Mouse (Mus musculus): ENCODE measurements around the gene Itga9. TPM values are rescaled to one million over a fixed set of nuclear protein-coding genes. Genes with fewer than 3 reads are reported as not detected.

Itga9 gene
- total and polyA plus RNA-seq, 2 experiments: 9.1 to 15.8 TPM

DNA sequence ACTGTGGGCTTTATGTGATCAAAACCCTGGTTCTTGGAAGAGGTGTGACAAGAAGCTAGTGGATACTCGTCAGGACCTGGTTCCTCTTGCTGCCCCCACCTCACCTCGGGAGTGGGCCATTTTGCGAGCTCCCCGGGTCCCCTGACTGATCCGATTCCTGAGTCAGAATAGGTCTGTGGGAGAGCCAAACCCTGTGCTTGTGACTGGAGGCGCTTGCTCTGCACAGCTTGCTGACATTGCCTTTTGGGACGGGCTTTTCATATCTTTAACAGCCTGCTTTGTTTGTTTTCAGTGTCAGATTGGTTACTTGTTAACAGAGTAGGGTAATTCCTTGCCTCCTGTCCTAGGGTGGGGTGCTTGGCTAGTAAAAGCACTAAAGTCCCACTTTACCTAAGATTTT, 322.2 kb downstream of the Itga9 start:
- peak overlapping the region; percentile 46 for H3K9ac ChIP-seq (ENCODE audit: low read depth, low read length)
- no peaks in the 10 kb centered on the region for H3K36me3 ChIP-seq (ENCODE audit: control insufficient read depth, insufficient read depth, low read length)
- H3K27me3 ChIP-seq (ENCODE audit: control insufficient read depth, insufficient read depth, low read length): no peaks in the 10 kb centered on the region
- peak; percentile 71 for DNase-seq (ENCODE audit: extremely low read depth, low read depth, low spot score)
- H3K4me1 ChIP-seq (ENCODE audit: control insufficient read depth, insufficient read depth, low read length): peaks cover 3% of the 10 kb centered on the region; the same call in 1 of the 2 replicates
- WGBS: 15% methylated on average over 7 of the region's 7 CpGs
- H3K27ac ChIP-seq (replicated peaks; ENCODE audit: insufficient read depth, low read depth, low read length): peak overlapping the region; percentile 32; the same call in 1 of the 2 replicates
- H3K79me2 ChIP-seq (ENCODE audit: control insufficient read depth, insufficient read depth, low read length): no peaks in the 10 kb centered on the region
- TF ChIP-seq CTCF (IDR thresholded peaks at IDR 0.05; ENCODE audit: low read depth, low read length) (no peak), POLR2A (IDR thresholded peaks at IDR 0.05; ENCODE audit: extremely low read depth, insufficient read depth, low read length) (no peak)
- no peak overlapping the region for H3K4me3 ChIP-seq (ENCODE audit: insufficient read depth, low read depth, low read length)

DNA sequence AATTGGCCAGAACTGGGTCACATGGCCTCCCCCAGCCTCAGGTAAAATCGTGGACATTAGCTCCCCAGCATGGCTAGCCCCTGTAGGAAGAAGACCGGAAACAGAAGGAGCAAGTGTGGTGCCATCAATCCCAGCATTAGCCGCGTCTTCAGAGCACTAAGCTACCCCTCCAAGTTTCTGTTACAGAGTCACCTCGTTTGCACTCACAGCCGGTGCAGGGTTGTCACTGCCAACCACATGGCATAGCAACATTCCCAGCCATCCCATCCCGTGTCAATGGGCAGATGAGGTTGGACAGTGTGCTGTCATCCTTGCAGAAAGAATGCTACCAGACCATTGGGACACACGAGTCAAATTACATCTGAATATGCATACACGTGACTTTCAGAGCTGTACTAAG, 324.1 kb downstream of the Itga9 start:
- H3K9ac ChIP-seq (ENCODE audit: low read depth, low read length): no peak overlapping the region
- H3K27me3 ChIP-seq (ENCODE audit: control insufficient read depth, insufficient read depth, low read length): no peaks in the 10 kb centered on the region
- H3K4me1 ChIP-seq (ENCODE audit: control insufficient read depth, insufficient read depth, low read length): peaks cover 5% of the 10 kb centered on the region; the same call in 1 of the 2 replicates
- H3K36me3 ChIP-seq (ENCODE audit: control insufficient read depth, insufficient read depth, low read length): no peaks in the 10 kb centered on the region
- no peak for DNase-seq (ENCODE audit: extremely low read depth, low read depth, low spot score)
- 82% methylated on average over 9 of the region's 9 CpGs for WGBS
- H3K79me2 ChIP-seq (ENCODE audit: control insufficient read depth, insufficient read depth, low read length): no peaks in the 10 kb centered on the region
- TF ChIP-seq POLR2A (IDR thresholded peaks at IDR 0.05; ENCODE audit: extremely low read depth, insufficient read depth, low read length): no peak
- no peak for TF ChIP-seq CTCF (IDR thresholded peaks at IDR 0.05; ENCODE audit: low read depth, low read length)
- no peak overlapping the region for H3K4me3 ChIP-seq (ENCODE audit: insufficient read depth, low read depth, low read length)
- no peak overlapping the region for H3K27ac ChIP-seq (replicated peaks; ENCODE audit: insufficient read depth, low read depth, low read length)

GRCm38 (mm10) chr9:118933800-118934199, 327.3 kb downstream of the Itga9 start:
- 83% methylated on average over 9 of the region's 9 CpGs for WGBS
- H3K4me3 ChIP-seq (ENCODE audit: insufficient read depth, low read depth, low read length): no peak overlapping the region
- no peaks in the 10 kb centered on the region for H3K36me3 ChIP-seq (ENCODE audit: control insufficient read depth, insufficient read depth, low read length)

DNA sequence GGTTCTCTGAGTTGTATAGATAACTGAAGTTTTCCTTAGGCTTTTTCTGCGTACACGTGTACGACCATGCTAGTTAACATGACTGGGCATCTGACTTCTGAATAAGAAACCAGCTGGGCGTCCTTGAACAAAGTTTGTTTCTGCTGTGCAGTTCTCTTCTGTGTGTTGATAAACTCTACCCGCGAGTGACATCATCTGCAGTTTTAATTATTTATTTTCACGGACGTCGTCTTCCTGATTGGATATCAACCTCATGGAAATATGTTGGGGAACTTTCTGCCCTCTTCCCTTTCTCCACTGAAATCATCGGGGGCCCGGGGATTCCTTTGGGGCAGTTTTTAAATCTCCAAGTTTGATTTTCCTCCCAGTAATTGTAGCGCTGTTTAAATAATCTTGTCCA, 327.8 kb downstream of the Itga9 start:
- no peak for DNase-seq (ENCODE audit: extremely low read depth, low read depth, low spot score)
- Histone ChIP-seq H3K27me3 (ENCODE audit: control insufficient read depth, insufficient read depth, low read length) (no peaks in the 10 kb centered on the region), H3K4me1 (ENCODE audit: control insufficient read depth, insufficient read depth, low read length) (peaks cover 6% of the 10 kb centered on the region; the same call in 1 of the 2 replicates), H3K27ac (replicated peaks; ENCODE audit: insufficient read depth, low read depth, low read length) (no peak overlapping the region), H3K4me3 (ENCODE audit: insufficient read depth, low read depth, low read length) (no peak overlapping the region), H3K79me2 (ENCODE audit: control insufficient read depth, insufficient read depth, low read length) (no peaks in the 10 kb centered on the region; the same call in 1 of the 2 replicates), H3K36me3 (ENCODE audit: control insufficient read depth, insufficient read depth, low read length) (no peaks in the 10 kb centered on the region), H3K9ac (ENCODE audit: low read depth, low read length) (no peak overlapping the region)
- TF ChIP-seq CTCF (IDR thresholded peaks at IDR 0.05; ENCODE audit: low read depth, low read length) (no peak), POLR2A (IDR thresholded peaks at IDR 0.05; ENCODE audit: extremely low read depth, insufficient read depth, low read length) (no peak)
- WGBS: 80% methylated on average over 12 of the region's 12 CpGs

More at GRCm38 (mm10) chr9:118933800-118934199, 327.3 kb downstream of the Itga9 start:
- Histone ChIP-seq H3K27ac (replicated peaks; ENCODE audit: insufficient read depth, low read depth, low read length) (no peak overlapping the region), H3K9ac (ENCODE audit: low read depth, low read length) (no peak overlapping the region), H3K79me2 (ENCODE audit: control insufficient read depth, insufficient read depth, low read length) (no peaks in the 10 kb centered on the region; the same call in 1 of the 2 replicates), H3K4me1 (ENCODE audit: control insufficient read depth, insufficient read depth, low read length) (peaks cover 4% of the 10 kb centered on the region; the same call in 1 of the 2 replicates), H3K27me3 (ENCODE audit: control insufficient read depth, insufficient read depth, low read length) (no peaks in the 10 kb centered on the region)
- DNase-seq (ENCODE audit: extremely low read depth, low read depth, low spot score): no peak
- TF ChIP-seq CTCF (IDR thresholded peaks at IDR 0.05; ENCODE audit: low read depth, low read length): peak; percentile 22; the same call in 1 of the 2 replicates
- TF ChIP-seq POLR2A (IDR thresholded peaks at IDR 0.05; ENCODE audit: extremely low read depth, insufficient read depth, low read length): no peak

GRCm38 (mm10) chr9:118935098-118935497, 328.6 kb downstream of the Itga9 start:
- no peaks in the 10 kb centered on the region; the same call in 1 of the 2 replicates for H3K79me2 ChIP-seq (ENCODE audit: control insufficient read depth, insufficient read depth, low read length)
- H3K27me3 ChIP-seq (ENCODE audit: control insufficient read depth, insufficient read depth, low read length): no peaks in the 10 kb centered on the region
- no peak for TF ChIP-seq POLR2A (IDR thresholded peaks at IDR 0.05; ENCODE audit: extremely low read depth, insufficient read depth, low read length)
- TF ChIP-seq CTCF (IDR thresholded peaks at IDR 0.05; ENCODE audit: low read depth, low read length): no peak
- no peaks in the 10 kb centered on the region for H3K36me3 ChIP-seq (ENCODE audit: control insufficient read depth, insufficient read depth, low read length)
- no peak overlapping the region for H3K4me3 ChIP-seq (ENCODE audit: insufficient read depth, low read depth, low read length)
- H3K4me1 ChIP-seq (ENCODE audit: control insufficient read depth, insufficient read depth, low read length): peaks cover 9% of the 10 kb centered on the region; the same call in 1 of the 2 replicates
- H3K27ac ChIP-seq (replicated peaks; ENCODE audit: insufficient read depth, low read depth, low read length): no peak overlapping the region
- WGBS: 76% methylated on average over 13 of the region's 13 CpGs
- H3K9ac ChIP-seq (ENCODE audit: low read depth, low read length): no peak overlapping the region
- DNase-seq (ENCODE audit: extremely low read depth, low read depth, low spot score): no peak

- Histone ChIP-seq H3K4me3 (ENCODE audit: insufficient read depth, low read depth, low read length) (no peak overlapping the region), H3K27ac (replicated peaks; ENCODE audit: insufficient read depth, low read depth, low read length) (peak overlapping the region; percentile 31; the same call in 1 of the 2 replicates), H3K4me1 (ENCODE audit: control insufficient read depth, insufficient read depth, low read length) (peaks cover 13% of the 10 kb centered on the region; the same call in 1 of the 2 replicates), H3K27me3 (ENCODE audit: control insufficient read depth, insufficient read depth, low read length) (no peaks in the 10 kb centered on the region), H3K9ac (ENCODE audit: low read depth, low read length) (no peak overlapping the region), H3K79me2 (ENCODE audit: control insufficient read depth, insufficient read depth, low read length) (no peaks in the 10 kb centered on the region; the same call in 1 of the 2 replicates), H3K36me3 (ENCODE audit: control insufficient read depth, insufficient read depth, low read length) (no peaks in the 10 kb centered on the region)
- 73% methylated on average over 12 of the region's 12 CpGs for WGBS
- TF ChIP-seq CTCF (IDR thresholded peaks at IDR 0.05; ENCODE audit: low read depth, low read length) (no peak), POLR2A (IDR thresholded peaks at IDR 0.05; ENCODE audit: extremely low read depth, insufficient read depth, low read length) (no peak)
- no peak for DNase-seq (ENCODE audit: extremely low read depth, low read depth, low spot score)
Observed at GRCm38 (mm10) chr9:118936071-118936470, 329.6 kb downstream of the Itga9 start.

Measured in liver, adult 2 months (tissue).